In the genomic region with DNA sequence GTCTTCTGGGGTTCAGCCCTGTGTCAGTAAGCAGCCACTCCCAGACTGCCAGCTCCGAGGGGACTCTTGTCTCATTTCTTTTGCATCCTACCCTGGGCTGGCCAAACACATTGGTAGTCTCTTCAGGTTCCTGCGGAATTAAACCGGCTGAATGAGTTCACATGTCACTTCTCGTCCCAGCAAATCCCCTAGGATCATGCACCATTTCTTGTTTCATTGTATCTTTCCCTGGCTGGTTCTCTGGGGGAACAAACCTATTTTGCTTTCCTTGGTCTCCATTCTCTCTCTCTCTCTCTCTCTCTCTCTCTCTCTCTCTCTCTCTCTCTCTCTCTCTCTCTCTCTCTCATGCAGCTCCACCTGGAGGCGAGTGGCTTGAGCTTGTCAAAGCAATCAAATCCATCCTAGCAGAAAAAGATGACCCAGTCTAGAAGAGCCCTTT, we compare ENCODE assay signal across 10 mouse cellular contexts.
DNase-seq lines count a peak whose midpoint lies in the region; ATAC-seq and TF ChIP-seq lines count a peak whose summit lies in the region.
"Had no signal": no experiment of that assay in that cellular context is flagged by ENCODE, and none has a peak within 500 bp of the region (broad histone marks: within the 10 kb centered on the region; RNA-seq: fewer than 3 reads in every experiment).

No protein-coding gene starts in this region.

- no peak overlapping the region for H3K27ac ChIP-seq in gastrocnemius, adult 2 months

- H3K4me1 ChIP-seq in lung, adult 2 months (ENCODE audit: control insufficient read depth, insufficient read depth, low read length), result no peaks in the 10 kb centered on the region

- peak; percentile 32 for TF ChIP-seq CTCF in gastrocnemius, adult 2 months (IDR thresholded peaks at IDR 0.05)
- no peak for TF ChIP-seq CTCF in lung, adult 2 months (IDR thresholded peaks at IDR 0.05; ENCODE audit: insufficient read depth, low read length)

- TF ChIP-seq POLR2A in lung, adult 2 months (IDR thresholded peaks at IDR 0.05; ENCODE audit: borderline replicate concordance, extremely low read depth, low read depth, low read length), result no peak

- no peak overlapping the region for H3K4me3 ChIP-seq in gastrocnemius, adult 2 months
- no peak overlapping the region for H3K4me3 ChIP-seq in lung, adult 2 months (replicated peaks; ENCODE audit: extremely low read depth, low read depth, low read length)

- DNase-seq in gastrocnemius, adult 2 months, result no peak
- no peak for DNase-seq in gastrocnemius, adult 8-10 months (ENCODE audit: low spot score in 2 of 2)
- peak; percentile 8 for DNase-seq in lung, postnatal 10 days
- DNase-seq in lung, adult 2 months, result no peak
- peak; percentile 66 for DNase-seq in cerebellum, postnatal 10 days
- peak; percentile 43 for DNase-seq in retina, postnatal 1 day
- no peak for DNase-seq in natural killer cell, adult 2 months (ENCODE audit: low spot score in 2 of 2)
- DNase-seq: liver; right cerebral cortex, adult 18-20 months had no signal

- no peak for ATAC-seq in inflammation-experienced regulatory T-cells, adult 6 months

- 58% methylated on average over 5 of the region's 5 CpGs for WGBS in lung, adult 2 months

- intact Hi-C loops in gastrocnemius, adult 2 months (cut with DNase I), result no loop called here

Comparison
In these comparisons a context has a peak if more than half of its experiments do, and no peak if none do; other contexts are left out.
1. DNase-seq: peak in lung, postnatal 10 days (single experiment), cerebellum, postnatal 10 days (2 of 2) and retina, postnatal 1 day (single experiment); none in gastrocnemius, adult 2 months (single experiment), gastrocnemius, adult 8-10 months (0 of 2), lung, adult 2 months (single experiment) and natural killer cell, adult 2 months (0 of 2).